Mouse (Mus musculus) G1E (cell line): ENCODE measurements around the gene Adpgk.

ENCODE experiments used
- CTCF ChIP-seq: IDR thresholded peaks from 2 replicates; pipeline ENCODE4 v1.5.1; 2012; ENCODE audit warnings: low read depth, low read length, inconsistent platforms, mixed read lengths
- GATA1 ChIP-seq: IDR thresholded peaks from 2 replicates; pipeline ENCODE4 v1.6.1; 2012; ENCODE audit warnings: borderline replicate concordance, low read length, inconsistent platforms, mixed read lengths
- GATA2 ChIP-seq: IDR thresholded peaks from 2 replicates; pipeline ENCODE4 v1.6.1; 2012; ENCODE audit warnings: low read depth, low read length, inconsistent platforms, borderline replicate concordance
- POLR2AphosphoS5 ChIP-seq: IDR thresholded peaks from 2 replicates; pipeline ENCODE4 v1.6.1; 2012; ENCODE audit warnings: low read depth, low read length, inconsistent platforms; ENCODE audit not compliant: insufficient replicate concordance
- TAL1 ChIP-seq: conservative IDR thresholded peaks from 2 replicates; pipeline ENCODE4 v1.6.1; 2012; ENCODE audit warnings: low read depth, low read length, inconsistent platforms, mixed read lengths

- no peak for TF ChIP-seq POLR2AphosphoS5
- TF ChIP-seq CTCF: no peak
- no peak for TF ChIP-seq GATA1
- no peak for TF ChIP-seq TAL1
- no peak for TF ChIP-seq GATA2
These were observed 20.3 kb upstream of the Adpgk start for GRCm38 (mm10) chr9:59271081-59271480.
